Mouse (Mus musculus): ENCODE data around the gene Gfra1. TPM values are rescaled to one million over a fixed set of nuclear protein-coding genes. Genes with fewer than 3 reads are reported as not detected.

Gfra1 gene
- 5.1 and 5.3 TPM in 2 replicates for polyA plus RNA-seq (2012; rRNA removed)

GRCm38 (mm10) chr19:58455496-58456061 is at the start of gene Gfra1:
Gene Gfra1, minus strand, starts transcription at chr19:58455909.

Other genes starting within 250 kb of the Gfra1 start
- gene Ccdc172, start 56.1 kb upstream of the Gfra1 start, polyA plus RNA-seq (2012; rRNA removed) = not detected in 2 replicates
- gene Pnlip, start 196.6 kb upstream of the Gfra1 start, polyA plus RNA-seq (2012; rRNA removed) = 1.3 and 1,351 TPM in 2 replicates